Mouse (Mus musculus) heart, postnatal 0 days (tissue): Measurements from ENCODE around the gene H2-Q10.

Source experiments
- CTCF ChIP-seq: IDR thresholded peaks from 2 replicates; pipeline ENCODE4 v1.5.1; 2016; ENCODE audit warnings: antibody characterized with exemption, control low read depth, low read depth
- EP300 ChIP-seq: IDR thresholded peaks from 2 replicates; pipeline ENCODE4 v1.6.1; 2016; ENCODE audit warnings: antibody characterized with exemption, low read depth

GRCm38 (mm10) chr17:35469842-35470751, at the start of gene H2-Q10:
- TF ChIP-seq CTCF (no peak), EP300 (no peak)
